Mouse (Mus musculus): ENCODE measurements around the gene Akt3. TPM values are rescaled to one million over a fixed set of nuclear protein-coding genes. Genes with fewer than 3 reads are reported as not detected.

Akt3 gene
- polyA plus RNA-seq, 1 experiment from 2014 or later: 11.4 TPM

GRCm38 (mm10) chr1:176997254-176997653 is 260.7 kb downstream of the Akt3 start:
- peak overlapping the region; percentile 42; the same call in 1 of the 2 replicates for H3K4me3 ChIP-seq

GRCm38 (mm10) chr1:176996630-176997201 is 261.3 kb downstream of the Akt3 start:
- H3K27me3 ChIP-seq (ENCODE audit: poor library complexity, severe bottlenecking): peaks cover 10% of the 10 kb centered on the region
- WGBS: 40% methylated on average over 16 of the region's 16 CpGs
- H3K4me1 ChIP-seq: peaks cover 93% of the 10 kb centered on the region
- H3K4me3 ChIP-seq: no peak overlapping the region
- no peaks in the 10 kb centered on the region for H3K9me3 ChIP-seq
- no peak for DNase-seq (ENCODE audit: extremely low spot score, low spot score)
- H3K36me3 ChIP-seq (replicated peaks): no peaks in the 10 kb centered on the region
- peak overlapping the region; percentile 91 for H3K27ac ChIP-seq

More at GRCm38 (mm10) chr1:176997254-176997653, 260.7 kb downstream of the Akt3 start:
- WGBS: 19% methylated on average over 6 of the region's 6 CpGs
- DNase-seq (ENCODE audit: extremely low spot score, low spot score): no peak
- Histone ChIP-seq H3K9me3 (no peaks in the 10 kb centered on the region), H3K36me3 (replicated peaks) (no peaks in the 10 kb centered on the region), H3K4me1 (peaks cover 97% of the 10 kb centered on the region), H3K27ac (peak overlapping the region; percentile 91), H3K27me3 (ENCODE audit: poor library complexity, severe bottlenecking) (peaks cover 12% of the 10 kb centered on the region)

- Histone ChIP-seq H3K27ac (peak overlapping the region; percentile 91), H3K9me3 (no peaks in the 10 kb centered on the region), H3K27me3 (ENCODE audit: poor library complexity, severe bottlenecking) (peaks cover 6% of the 10 kb centered on the region), H3K36me3 (replicated peaks) (no peaks in the 10 kb centered on the region), H3K4me3 (no peak overlapping the region), H3K4me1 (peaks cover 90% of the 10 kb centered on the region)
- WGBS: 69% methylated on average over 3 of the region's 3 CpGs
- no peak for DNase-seq (ENCODE audit: extremely low spot score, low spot score)
These were observed 261.8 kb downstream of the Akt3 start for GRCm38 (mm10) chr1:176996166-176996565.

- Histone ChIP-seq H3K27me3 (ENCODE audit: poor library complexity, severe bottlenecking) (peaks cover 4% of the 10 kb centered on the region; the same call in 1 of the 2 replicates), H3K9me3 (no peaks in the 10 kb centered on the region), H3K27ac (peak overlapping the region; percentile 91), H3K36me3 (replicated peaks) (no peaks in the 10 kb centered on the region), H3K4me3 (no peak overlapping the region), H3K4me1 (peaks cover 91% of the 10 kb centered on the region)
- DNase-seq (ENCODE audit: extremely low spot score, low spot score): no peak
- WGBS: 74% methylated on average over 4 of the region's 4 CpGs
These were observed 262.6 kb downstream of the Akt3 start for GRCm38 (mm10) chr1:176995419-176995775.

GRCm38 (mm10) chr1:176994707-176995418 is 263.1 kb downstream of the Akt3 start:
- WGBS: 19% methylated on average over 11 of the region's 11 CpGs
- H3K4me1 ChIP-seq: peaks cover 92% of the 10 kb centered on the region
- H3K27me3 ChIP-seq (ENCODE audit: poor library complexity, severe bottlenecking): peaks cover 4% of the 10 kb centered on the region; the same call in 1 of the 2 replicates
- peak; percentile 39 for DNase-seq (ENCODE audit: extremely low spot score, low spot score)
- no peaks in the 10 kb centered on the region for H3K36me3 ChIP-seq (replicated peaks)
- peak overlapping the region; percentile 91 for H3K27ac ChIP-seq
- H3K4me3 ChIP-seq: no peak overlapping the region
- H3K9me3 ChIP-seq: no peaks in the 10 kb centered on the region

GRCm38 (mm10) chr1:176994087-176994486 is 263.9 kb downstream of the Akt3 start:
- H3K27ac ChIP-seq: peak overlapping the region; percentile 91
- H3K9me3 ChIP-seq: no peaks in the 10 kb centered on the region
- H3K27me3 ChIP-seq (ENCODE audit: poor library complexity, severe bottlenecking): peaks cover 4% of the 10 kb centered on the region; the same call in 1 of the 2 replicates
- no peak overlapping the region for H3K4me3 ChIP-seq
- peak; percentile 43 for DNase-seq (ENCODE audit: extremely low spot score, low spot score)
- 23% methylated on average over 7 of the region's 7 CpGs for WGBS
- no peaks in the 10 kb centered on the region for H3K36me3 ChIP-seq (replicated peaks)
- peaks cover 91% of the 10 kb centered on the region for H3K4me1 ChIP-seq

- H3K4me1 ChIP-seq: peaks cover 88% of the 10 kb centered on the region
These were observed 264.6 kb downstream of the Akt3 start for GRCm38 (mm10) chr1:176993141-176994010.

GRCm38 (mm10) chr1:176992517-176992916 is 265.5 kb downstream of the Akt3 start:
- H3K9me3 ChIP-seq: no peaks in the 10 kb centered on the region
- peak overlapping the region; percentile 64 for H3K27ac ChIP-seq
- H3K4me1 ChIP-seq: peaks cover 79% of the 10 kb centered on the region
- no peaks in the 10 kb centered on the region for H3K36me3 ChIP-seq (replicated peaks)
- WGBS: 36% methylated on average over 8 of the region's 8 CpGs
- H3K27me3 ChIP-seq (ENCODE audit: poor library complexity, severe bottlenecking): no peaks in the 10 kb centered on the region
- DNase-seq (ENCODE audit: extremely low spot score, low spot score): no peak
- H3K4me3 ChIP-seq: no peak overlapping the region

More at GRCm38 (mm10) chr1:176993141-176994010, 264.6 kb downstream of the Akt3 start:
- DNase-seq (ENCODE audit: extremely low spot score, low spot score): no peak
- peaks cover 4% of the 10 kb centered on the region; the same call in 1 of the 2 replicates for H3K27me3 ChIP-seq (ENCODE audit: poor library complexity, severe bottlenecking)
- peak overlapping the region; percentile 91 for H3K27ac ChIP-seq
- WGBS: 82% methylated on average over 18 of the region's 18 CpGs
- no peak overlapping the region for H3K4me3 ChIP-seq
- H3K36me3 ChIP-seq (replicated peaks): no peaks in the 10 kb centered on the region
- H3K9me3 ChIP-seq: no peaks in the 10 kb centered on the region

- no peaks in the 10 kb centered on the region for H3K27me3 ChIP-seq (ENCODE audit: poor library complexity, severe bottlenecking)
- H3K4me1 ChIP-seq: peaks cover 75% of the 10 kb centered on the region
- H3K27ac ChIP-seq: 0 out of 2 replicates have a peak overlapping the region, but pooled peaks have one; percentile 32
- H3K36me3 ChIP-seq (replicated peaks): no peaks in the 10 kb centered on the region
- 95% methylated on average over 4 of the region's 4 CpGs for WGBS
- H3K9me3 ChIP-seq: no peaks in the 10 kb centered on the region
- H3K4me3 ChIP-seq: no peak overlapping the region
- no peak for DNase-seq (ENCODE audit: extremely low spot score, low spot score)
These were observed 266.5 kb downstream of the Akt3 start for GRCm38 (mm10) chr1:176991473-176991872.

- Histone ChIP-seq H3K27ac (0 out of 2 replicates have a peak overlapping the region, but pooled peaks have one; percentile 8), H3K9me3 (no peaks in the 10 kb centered on the region), H3K4me1 (peaks cover 56% of the 10 kb centered on the region), H3K36me3 (replicated peaks) (no peaks in the 10 kb centered on the region), H3K4me3 (no peak overlapping the region), H3K27me3 (ENCODE audit: poor library complexity, severe bottlenecking) (no peaks in the 10 kb centered on the region)
- DNase-seq (ENCODE audit: extremely low spot score, low spot score): no peak
- WGBS: 83% methylated on average over 6 of the region's 6 CpGs
These were observed 270.8 kb downstream of the Akt3 start for GRCm38 (mm10) chr1:176986990-176987740.

- H3K27ac ChIP-seq: 0 out of 2 replicates have a peak overlapping the region, but pooled peaks have one; percentile 8
- H3K36me3 ChIP-seq (replicated peaks): no peaks in the 10 kb centered on the region
- no peaks in the 10 kb centered on the region for H3K9me3 ChIP-seq
- H3K4me3 ChIP-seq: no peak overlapping the region
- no peak for DNase-seq (ENCODE audit: extremely low spot score, low spot score)
- H3K4me1 ChIP-seq: peaks cover 57% of the 10 kb centered on the region
- H3K27me3 ChIP-seq (ENCODE audit: poor library complexity, severe bottlenecking): no peaks in the 10 kb centered on the region
- 60% methylated on average over 6 of the region's 6 CpGs for WGBS
These were observed 271.7 kb downstream of the Akt3 start for GRCm38 (mm10) chr1:176986275-176986674.

- Histone ChIP-seq H3K9me3 (no peaks in the 10 kb centered on the region), H3K27ac (peak overlapping the region; percentile 60), H3K4me1 (peaks cover 57% of the 10 kb centered on the region), H3K27me3 (ENCODE audit: poor library complexity, severe bottlenecking) (no peaks in the 10 kb centered on the region), H3K4me3 (no peak overlapping the region), H3K36me3 (replicated peaks) (no peaks in the 10 kb centered on the region)
- DNase-seq (ENCODE audit: extremely low spot score, low spot score): no peak
- whole genome bisulfite sequencing: 77% methylated on average over 6 of the region's 6 CpGs
These were observed 272.3 kb downstream of the Akt3 start for GRCm38 (mm10) chr1:176985691-176986090.
